Mouse (Mus musculus) midbrain, embryonic 16.5 days (tissue): Measurements from ENCODE around the gene Gprc6a. TPM values are rescaled to one million over a fixed set of nuclear protein-coding genes. Genes with fewer than 3 reads are reported as not detected.

Source experiments
- ATAC-seq: fragments of 200-750 bp; cut with Nextera tagmentation; 2 replicates; pipeline ENCODE4 v1.8.0; 2017; ENCODE audit warnings: moderate TSS enrichment
- H3K27ac ChIP-seq: fragments of 300-500 bp; sonication (generic); 2 replicates; pipeline ENCODE4 v1.5.1; 2014; ENCODE audit warnings: mild to moderate bottlenecking, low read length, mixed read lengths
- H3K27me3 ChIP-seq: fragments of 300-500 bp; sonication (generic); 2 replicates; pipeline ENCODE4 v1.6.1; 2014; ENCODE audit warnings: low read depth, low read length, mixed read lengths; ENCODE audit not compliant: control insufficient read depth, insufficient read depth
- H3K36me3 ChIP-seq: fragments of 300-500 bp; sonication (generic); 2 replicates; pipeline ENCODE4 v1.6.1; 2014; ENCODE audit warnings: mild to moderate bottlenecking, low read length, moderate library complexity, mixed read lengths; ENCODE audit not compliant: control insufficient read depth, insufficient read depth
- H3K4me1 ChIP-seq: fragments of 300-500 bp; sonication (generic); 2 replicates; pipeline ENCODE4 v1.6.1; 2014; ENCODE audit warnings: mild to moderate bottlenecking, low read length, mixed read lengths; ENCODE audit not compliant: control insufficient read depth, insufficient read depth
- H3K4me2 ChIP-seq: fragments of 300-500 bp; sonication (generic); 2 replicates; pipeline ENCODE4 v1.6.1; 2014; ENCODE audit warnings: mild to moderate bottlenecking, low read length, mixed read lengths
- H3K4me3 ChIP-seq: fragments of 300-500 bp; sonication (generic); 2 replicates; pipeline ENCODE4 v1.5.1; 2014; ENCODE audit warnings: low read depth, mild to moderate bottlenecking, low read length, moderate library complexity, mixed read lengths
- H3K9ac ChIP-seq: fragments of 300-500 bp; sonication (generic); 2 replicates; pipeline ENCODE4 v1.6.1; 2014; ENCODE audit warnings: low read depth, low read length, mixed read lengths
- H3K9me3 ChIP-seq: fragments of 300-500 bp; sonication (generic); replicated peaks from 2 replicates; pipeline ENCODE4 v1.6.1; 2014; ENCODE audit warnings: mild to moderate bottlenecking, low read length, mixed read lengths; ENCODE audit not compliant: control insufficient read depth, poor library complexity, severe bottlenecking
- WGBS: fragments of 180-500 bp; shearing (Covaris S2); extraction: QIAGEN DNeasy Blood & Tissue Kit; methylation state at CpG from one replicate; pipeline ENCODE4 v1.1.7; 2014; 5-methylcytosine and 5-hydroxymethylcytosine counted together
- polyA plus RNA-seq: library from polyadenylated mRNA; unstranded; fragments of >200 nt; fragmentation: Nextera tagmentation; extraction: Ambion mirVana; gene quantifications from 2 replicates; pipeline ENCODE4 v1.2.1, GENCODE M21; 2015

Gene Gprc6a
- polyA plus RNA-seq, 1 experiment from 2014 or later = 0.08 TPM

- ATAC-seq = no peak
- WGBS = 93% methylated on average over 3 of the region's 3 CpGs
Observed at GRCm38 (mm10) chr10:51621193-51621592, 10.1 kb downstream of the Gprc6a start.

GRCm38 (mm10) chr10:51620126-51620525 lies 11.1 kb downstream of the Gprc6a start:
- ATAC-seq = no peak
- H3K4me2 ChIP-seq = no peak overlapping the region

More at GRCm38 (mm10) chr10:51621193-51621592, 10.1 kb downstream of the Gprc6a start:
- Histone ChIP-seq H3K4me3 (no peak overlapping the region), H3K4me1 (no peaks in the 10 kb centered on the region), H3K36me3 (no peaks in the 10 kb centered on the region), H3K27me3 (no peaks in the 10 kb centered on the region), H3K9ac (no peak overlapping the region), H3K4me2 (no peak overlapping the region), H3K27ac (no peak overlapping the region), H3K9me3 (no peaks in the 10 kb centered on the region)

GRCm38 (mm10) chr10:51618538-51618937 lies 12.7 kb downstream of the Gprc6a start:
- no peaks in the 10 kb centered on the region for H3K27me3 ChIP-seq
- ATAC-seq = no peak
- WGBS = 79% methylated on average over 2 of the region's 2 CpGs

More at GRCm38 (mm10) chr10:51620126-51620525, 11.1 kb downstream of the Gprc6a start:
- 56% methylated on average over 7 of the region's 7 CpGs for WGBS
- no peaks in the 10 kb centered on the region for H3K9me3 ChIP-seq
- H3K27me3 ChIP-seq = no peaks in the 10 kb centered on the region
- H3K4me1 ChIP-seq = no peaks in the 10 kb centered on the region
- H3K4me3 ChIP-seq = no peak overlapping the region
- no peaks in the 10 kb centered on the region for H3K36me3 ChIP-seq
- H3K27ac ChIP-seq = no peak overlapping the region
- no peak overlapping the region for H3K9ac ChIP-seq

GRCm38 (mm10) chr10:51614826-51615590 lies 16.3 kb downstream of the Gprc6a start:
- WGBS = 78% methylated on average over 11 of the region's 11 CpGs
- H3K27me3 ChIP-seq = no peaks in the 10 kb centered on the region
- no peak overlapping the region for H3K27ac ChIP-seq
- H3K4me3 ChIP-seq = no peak overlapping the region
- no peaks in the 10 kb centered on the region for H3K36me3 ChIP-seq
- no peak for ATAC-seq
- H3K4me2 ChIP-seq = no peak overlapping the region
- H3K4me1 ChIP-seq = no peaks in the 10 kb centered on the region
- H3K9me3 ChIP-seq = no peaks in the 10 kb centered on the region
- no peak overlapping the region for H3K9ac ChIP-seq

More at GRCm38 (mm10) chr10:51618538-51618937, 12.7 kb downstream of the Gprc6a start:
- no peak overlapping the region for H3K9ac ChIP-seq
- no peaks in the 10 kb centered on the region for H3K4me1 ChIP-seq
- H3K9me3 ChIP-seq = no peaks in the 10 kb centered on the region
- H3K4me2 ChIP-seq = no peak overlapping the region
- no peaks in the 10 kb centered on the region for H3K36me3 ChIP-seq
- no peak overlapping the region for H3K27ac ChIP-seq
- H3K4me3 ChIP-seq = no peak overlapping the region

GRCm38 (mm10) chr10:51613421-51613820 lies 17.8 kb downstream of the Gprc6a start:
- Histone ChIP-seq H3K27me3 (no peaks in the 10 kb centered on the region), H3K27ac (no peak overlapping the region), H3K9me3 (no peaks in the 10 kb centered on the region), H3K36me3 (no peaks in the 10 kb centered on the region), H3K4me2 (no peak overlapping the region), H3K9ac (no peak overlapping the region), H3K4me1 (no peaks in the 10 kb centered on the region), H3K4me3 (no peak overlapping the region)
- no peak for ATAC-seq
- WGBS = 68% methylated on average over 3 of the region's 3 CpGs

GRCm38 (mm10) chr10:51611969-51612682 lies 19.1 kb downstream of the Gprc6a start:
- Histone ChIP-seq H3K4me2 (no peak overlapping the region), H3K4me3 (no peak overlapping the region), H3K9ac (no peak overlapping the region), H3K36me3 (no peaks in the 10 kb centered on the region), H3K9me3 (no peaks in the 10 kb centered on the region), H3K4me1 (no peaks in the 10 kb centered on the region), H3K27me3 (no peaks in the 10 kb centered on the region), H3K27ac (no peak overlapping the region)
- no peak for ATAC-seq
- 84% methylated on average over 9 of the region's 9 CpGs for WGBS

- WGBS = 84% methylated on average over 4 of the region's 4 CpGs
- Histone ChIP-seq H3K9me3 (no peaks in the 10 kb centered on the region), H3K4me3 (no peak overlapping the region), H3K27ac (no peak overlapping the region), H3K36me3 (no peaks in the 10 kb centered on the region), H3K27me3 (no peaks in the 10 kb centered on the region), H3K9ac (no peak overlapping the region), H3K4me2 (no peak overlapping the region), H3K4me1 (no peaks in the 10 kb centered on the region)
- no peak for ATAC-seq
Observed at GRCm38 (mm10) chr10:51609741-51610425, 21.4 kb downstream of the Gprc6a start.

GRCm38 (mm10) chr10:51596928-51597635 lies 34.2 kb downstream of the Gprc6a start:
- WGBS = 80% methylated on average over 9 of the region's 9 CpGs
- no peak for ATAC-seq
- no peaks in the 10 kb centered on the region for H3K36me3 ChIP-seq
- no peaks in the 10 kb centered on the region for H3K4me1 ChIP-seq
- H3K27ac ChIP-seq = no peak overlapping the region
- no peak overlapping the region for H3K4me3 ChIP-seq
- no peaks in the 10 kb centered on the region for H3K27me3 ChIP-seq
- no peak overlapping the region for H3K9ac ChIP-seq
- H3K9me3 ChIP-seq = no peaks in the 10 kb centered on the region
- H3K4me2 ChIP-seq = no peak overlapping the region
